Mouse (Mus musculus): ENCODE data around the gene Prelid3b.

DNA sequence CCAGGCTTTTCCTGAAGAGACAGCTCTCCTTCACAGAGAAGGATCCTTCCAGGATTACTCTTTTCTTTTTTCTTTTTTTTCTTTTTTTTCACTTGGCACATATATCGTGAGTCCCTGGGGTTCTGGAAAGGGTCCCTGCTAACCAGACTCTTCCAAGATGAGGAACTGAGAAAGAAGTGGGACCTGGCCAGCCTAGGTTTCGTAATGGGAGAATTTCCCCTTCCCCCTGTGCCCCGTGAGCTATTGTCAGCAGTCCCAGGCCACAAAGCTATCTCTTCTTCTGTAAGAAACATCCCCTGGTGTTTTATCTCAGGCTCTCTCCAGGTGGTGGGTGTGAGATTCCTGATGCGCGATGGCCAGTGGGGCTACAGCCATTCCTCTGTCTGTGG lies 33.4 kb downstream of the Prelid3b start:
- TF ChIP-seq MYOG (IDR thresholded peaks at IDR 0.05; ENCODE audit: control insufficient read depth, extremely low read depth, insufficient read length) (no peak), MAX (IDR thresholded peaks at IDR 0.05) (no peak), CTCF (IDR thresholded peaks at IDR 0.05; ENCODE audit: control insufficient read depth, insufficient read depth, insufficient read length) (no peak)
